Mouse (Mus musculus) lung, adult 2 months (tissue): ENCODE measurements around the gene Rhot2.

Experiments used
- CTCF ChIP-seq: fragments of 200-500 bp; IDR thresholded peaks from 2 replicates; pipeline ENCODE4 v1.5.1; 2011; ENCODE audit warnings: mild to moderate bottlenecking, low read length, control low read depth; ENCODE audit not compliant: insufficient read depth
- POLR2A ChIP-seq: fragments of 200-500 bp; IDR thresholded peaks from 2 replicates; pipeline ENCODE4 v1.6.1; 2011; ENCODE audit warnings: low read depth, mild to moderate bottlenecking, control low read depth, low read length, borderline replicate concordance; ENCODE audit errors: extremely low read depth

GRCm38 (mm10) chr17:25828223-25828594 is 16.4 kb downstream of the Rhot2 start:
- TF ChIP-seq CTCF (no peak), POLR2A (no peak)
